Mouse (Mus musculus) testis, adult 2 months (tissue): ENCODE measurements at regions not wholly inside any gene's neighbourhood (a gene's known extent, or its start where the extent isn't known, plus 50 kb on each side); places are given as distances from the start of the nearest gene placed in this dataset.

Experiments
- H3K27ac ChIP-seq: fragments of 200-500 bp; 2 replicates; pipeline ENCODE4 v1.5.1; 2012; ENCODE audit warnings: low read depth, low read length; ENCODE audit not compliant: control insufficient read depth, insufficient read depth
- H3K27me3 ChIP-seq: fragments of 200-500 bp; 2 replicates; pipeline ENCODE4 v1.6.1; 2012; ENCODE audit warnings: mild to moderate bottlenecking, low read length, moderate library complexity; ENCODE audit not compliant: control insufficient read depth, insufficient read depth
- H3K36me3 ChIP-seq: fragments of 200-500 bp; 2 replicates; pipeline ENCODE4 v1.6.1; 2012; ENCODE audit warnings: mild to moderate bottlenecking, low read length; ENCODE audit not compliant: control insufficient read depth, insufficient read depth
- H3K4me1 ChIP-seq: fragments of 200-500 bp; 2 replicates; pipeline ENCODE4 v1.6.1; 2012; ENCODE audit warnings: low read length; ENCODE audit not compliant: control insufficient read depth, insufficient read depth
- H3K4me3 ChIP-seq: fragments of 200-500 bp; 2 replicates; pipeline ENCODE4 v1.5.1; 2012; ENCODE audit warnings: low read depth, mild to moderate bottlenecking, low read length, moderate library complexity, mixed read lengths; ENCODE audit not compliant: control insufficient read depth
- CTCF ChIP-seq: fragments of 200-500 bp; IDR thresholded peaks from 2 replicates; pipeline ENCODE4 v1.5.1; 2012; ENCODE audit warnings: low read depth, mild to moderate bottlenecking, inconsistent platforms, low read length, moderate library complexity; ENCODE audit not compliant: control insufficient read depth, insufficient read depth, insufficient replicate concordance
- POLR2A ChIP-seq: fragments of 200-500 bp; IDR thresholded peaks from 2 replicates; pipeline ENCODE4 v1.6.1; 2012; ENCODE audit warnings: low read depth, mild to moderate bottlenecking, inconsistent platforms, low read length, moderate library complexity; ENCODE audit not compliant: control insufficient read depth

DNA sequence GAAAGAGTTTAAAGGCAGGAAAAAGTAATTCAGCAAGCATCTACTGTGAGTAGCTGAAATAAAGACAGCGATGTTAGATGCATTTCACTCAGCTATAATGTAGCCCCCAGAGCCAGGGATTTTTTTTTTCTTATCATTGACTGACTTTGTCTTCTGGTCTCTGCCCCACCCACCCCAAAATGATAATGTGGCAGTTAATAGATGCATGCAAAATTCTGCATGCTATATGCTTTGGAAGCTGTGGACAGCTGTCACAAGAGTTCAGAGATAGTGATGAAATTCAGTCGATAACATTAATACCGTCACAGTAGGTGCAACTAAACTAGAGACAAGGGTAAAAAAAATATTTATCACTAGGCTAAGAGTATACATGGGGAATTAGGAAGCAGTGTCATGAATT lies 263.7 kb downstream of the Rpl36a-ps1 start:
- Histone ChIP-seq H3K4me3 (no peak overlapping the region), H3K27ac (no peak overlapping the region), H3K4me1 (no peaks in the 10 kb centered on the region), H3K27me3 (no peaks in the 10 kb centered on the region), H3K36me3 (no peaks in the 10 kb centered on the region)
- TF ChIP-seq CTCF = no peak
- TF ChIP-seq POLR2A = no peak

- Histone ChIP-seq H3K27ac (no peak overlapping the region), H3K4me3 (no peak overlapping the region), H3K27me3 (no peaks in the 10 kb centered on the region), H3K4me1 (no peaks in the 10 kb centered on the region), H3K36me3 (no peaks in the 10 kb centered on the region)
- TF ChIP-seq CTCF (no peak), POLR2A (no peak)
Measured at GRCm38 (mm10) chr14:98728863-98729262, 265.3 kb downstream of the Rpl36a-ps1 start.

GRCm38 (mm10) chr14:98722481-98722880 lies 271.6 kb downstream of the Rpl36a-ps1 start:
- Histone ChIP-seq H3K4me1 (no peaks in the 10 kb centered on the region), H3K36me3 (no peaks in the 10 kb centered on the region), H3K27ac (no peak overlapping the region), H3K4me3 (no peak overlapping the region), H3K27me3 (no peaks in the 10 kb centered on the region)
- no peak for TF ChIP-seq CTCF
- TF ChIP-seq POLR2A = no peak

DNA sequence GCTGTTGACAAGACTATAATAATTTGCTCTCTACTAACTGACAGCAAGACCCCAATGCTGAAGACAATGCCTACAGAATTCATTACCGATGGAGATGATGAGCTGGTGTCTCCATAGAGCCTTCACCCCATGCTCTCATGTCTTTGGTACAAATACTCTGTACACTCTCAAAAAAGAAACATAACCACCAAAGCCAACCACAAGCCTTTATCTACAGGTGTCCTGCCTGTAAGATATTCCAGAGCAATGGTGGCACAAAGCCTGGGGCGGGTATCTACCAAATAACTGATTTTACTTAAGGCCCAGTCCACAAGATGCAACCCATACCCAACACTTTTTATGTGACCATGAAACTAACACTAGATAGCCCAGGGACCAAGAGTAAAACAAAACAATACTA lies 273.1 kb downstream of the Rpl36a-ps1 start:
- Histone ChIP-seq H3K27me3 (no peaks in the 10 kb centered on the region), H3K4me1 (no peaks in the 10 kb centered on the region), H3K4me3 (no peak overlapping the region), H3K36me3 (no peaks in the 10 kb centered on the region), H3K27ac (no peak overlapping the region)
- TF ChIP-seq POLR2A (no peak), CTCF (no peak)

- Histone ChIP-seq H3K36me3 (no peaks in the 10 kb centered on the region), H3K4me1 (no peaks in the 10 kb centered on the region), H3K4me3 (no peak overlapping the region), H3K27ac (no peak overlapping the region), H3K27me3 (no peaks in the 10 kb centered on the region)
- TF ChIP-seq POLR2A (no peak), CTCF (no peak)
Measured at GRCm38 (mm10) chr14:98708045-98708444, 286.1 kb downstream of the Rpl36a-ps1 start.

- no peak overlapping the region for H3K27ac ChIP-seq
- H3K4me3 ChIP-seq = no peak overlapping the region
- TF ChIP-seq CTCF (no peak), POLR2A (no peak)
- H3K36me3 ChIP-seq = no peaks in the 10 kb centered on the region
- no peaks in the 10 kb centered on the region for H3K27me3 ChIP-seq
- H3K4me1 ChIP-seq = no peaks in the 10 kb centered on the region
Measured at GRCm38 (mm10) chr14:98707574-98707973, 286.5 kb downstream of the Rpl36a-ps1 start.

DNA sequence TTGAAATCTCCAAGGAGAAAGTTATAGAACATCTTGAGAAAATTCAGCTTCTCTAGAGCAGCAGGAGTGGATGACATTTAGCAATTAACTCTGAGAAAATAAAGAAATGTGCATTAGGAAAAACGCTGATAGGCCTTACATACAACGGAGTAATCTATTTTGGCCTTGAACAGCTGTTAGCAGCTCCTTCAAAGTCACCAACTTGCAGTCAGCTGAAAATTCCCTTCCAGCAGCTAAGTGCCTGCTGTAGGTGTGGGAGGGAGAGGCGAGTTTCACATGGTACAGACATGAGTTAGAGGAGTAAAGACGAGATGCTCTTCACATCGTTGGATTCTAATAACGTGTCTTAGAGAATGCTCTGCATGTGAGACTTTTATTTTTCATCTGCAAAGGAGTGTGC lies 290.8 kb downstream of the Rpl36a-ps1 start:
- no peak overlapping the region for H3K27ac ChIP-seq
- TF ChIP-seq CTCF = no peak
- no peak for TF ChIP-seq POLR2A
- no peaks in the 10 kb centered on the region for H3K4me1 ChIP-seq
- no peak overlapping the region for H3K4me3 ChIP-seq
- no peaks in the 10 kb centered on the region for H3K27me3 ChIP-seq
- no peaks in the 10 kb centered on the region for H3K36me3 ChIP-seq

GRCm38 (mm10) chr14:98656533-98656932 lies 337.6 kb downstream of the Rpl36a-ps1 start:
- no peaks in the 10 kb centered on the region for H3K27me3 ChIP-seq

More at GRCm38 (mm10) chr14:98656533-98656932, 337.6 kb downstream of the Rpl36a-ps1 start:
- H3K27ac ChIP-seq = no peak overlapping the region
- H3K4me1 ChIP-seq = no peaks in the 10 kb centered on the region
- no peaks in the 10 kb centered on the region for H3K36me3 ChIP-seq
- no peak overlapping the region for H3K4me3 ChIP-seq
- TF ChIP-seq POLR2A (no peak), CTCF (no peak)
